Mouse (Mus musculus): Measurements from ENCODE around the gene Calb2.

Gene Calb2

DNA sequence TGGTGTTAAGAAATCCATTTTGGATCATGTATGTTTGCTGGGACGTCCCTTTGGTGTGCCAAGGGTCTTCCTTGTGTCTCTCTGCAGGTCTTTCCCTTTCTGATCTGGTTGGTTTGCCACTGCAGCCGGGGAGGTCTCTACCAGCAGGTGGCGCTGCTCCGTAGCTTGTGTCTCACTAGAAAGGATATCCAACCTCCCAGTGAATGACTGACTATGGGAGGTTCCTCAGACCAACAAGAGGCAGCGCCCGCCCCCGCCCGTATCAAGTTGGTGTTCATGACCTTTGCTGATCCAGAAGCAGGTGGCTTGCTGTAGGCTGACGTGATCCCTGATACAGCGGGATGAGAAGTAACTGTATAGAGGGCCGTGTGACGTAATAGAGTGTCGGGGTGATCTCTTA, 37.5 kb downstream of the Calb2 start:
- peak; percentile 66 to 74 for DNase-seq (ENCODE audit: low spot score in 2 of 2)

DNA sequence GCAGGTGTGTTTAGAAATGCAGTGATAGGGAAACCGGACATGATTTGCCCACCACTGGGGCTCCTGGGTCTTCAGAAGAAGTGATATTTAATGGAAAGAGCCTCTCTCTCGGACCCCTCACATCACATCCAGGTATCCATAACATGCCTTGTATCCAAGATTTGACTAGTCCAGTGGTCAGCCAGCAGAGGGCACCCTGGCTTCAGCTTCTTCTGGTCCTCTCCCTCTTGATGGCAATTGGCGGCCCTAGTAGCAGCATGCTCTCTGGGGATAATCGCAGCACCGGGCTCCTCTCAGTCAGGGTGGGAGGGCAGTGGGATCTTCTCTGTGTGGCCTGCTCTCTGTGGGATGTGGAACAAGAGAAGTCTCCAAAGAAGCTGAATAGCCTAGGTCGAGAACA, 48.3 kb downstream of the Calb2 start:
- no peak for DNase-seq (ENCODE audit: low spot score in 2 of 2)

DNA sequence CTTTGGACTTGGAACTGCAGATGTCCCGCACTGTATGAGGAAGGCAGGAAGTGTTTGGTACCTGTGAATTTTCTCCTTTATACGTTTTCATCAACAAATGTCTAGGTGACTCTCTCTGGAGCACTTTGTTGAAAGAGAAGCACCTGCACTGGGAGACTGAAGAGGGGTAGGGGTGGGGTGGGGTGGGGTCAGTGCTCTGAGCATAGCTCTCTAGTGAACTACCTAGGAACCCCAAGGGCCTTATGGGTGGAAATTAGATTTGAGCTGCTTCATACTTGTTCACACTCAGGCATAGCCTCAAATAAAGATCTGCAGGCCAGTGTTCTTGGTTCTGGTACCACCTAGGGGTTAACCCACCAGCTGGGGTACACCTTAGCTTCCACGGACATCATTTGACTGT, 65.4 kb downstream of the Calb2 start, which contains the start of gene Gm17720:
Gene Gm17720, minus strand, starts transcription at position 101 of the 400 bp plus-strand sequence.
- DNase-seq (ENCODE audit: low spot score in 2 of 2) = no peak

DNA sequence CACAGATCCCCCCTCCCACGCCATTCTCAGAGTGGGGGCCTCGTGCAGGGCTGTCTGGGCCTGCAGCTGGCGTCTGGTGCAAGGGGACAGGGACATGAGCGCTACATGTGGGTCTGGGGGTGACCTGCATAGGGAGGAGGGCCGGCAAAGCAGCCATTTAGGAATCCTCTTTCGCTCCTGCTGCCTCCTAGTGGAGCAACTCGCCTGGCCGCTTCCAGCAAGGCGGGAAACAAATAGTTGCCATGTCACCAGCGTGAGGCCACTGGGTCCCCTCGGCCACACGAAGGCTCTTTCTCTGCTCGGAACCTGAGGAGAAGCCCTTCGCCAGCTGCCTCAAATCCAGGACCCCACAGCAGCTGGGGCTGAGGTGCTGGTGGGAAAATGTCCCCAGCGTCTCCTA, 66.3 kb downstream of the Calb2 start:
- no peak for DNase-seq (ENCODE audit: low spot score in 2 of 2)

DNA sequence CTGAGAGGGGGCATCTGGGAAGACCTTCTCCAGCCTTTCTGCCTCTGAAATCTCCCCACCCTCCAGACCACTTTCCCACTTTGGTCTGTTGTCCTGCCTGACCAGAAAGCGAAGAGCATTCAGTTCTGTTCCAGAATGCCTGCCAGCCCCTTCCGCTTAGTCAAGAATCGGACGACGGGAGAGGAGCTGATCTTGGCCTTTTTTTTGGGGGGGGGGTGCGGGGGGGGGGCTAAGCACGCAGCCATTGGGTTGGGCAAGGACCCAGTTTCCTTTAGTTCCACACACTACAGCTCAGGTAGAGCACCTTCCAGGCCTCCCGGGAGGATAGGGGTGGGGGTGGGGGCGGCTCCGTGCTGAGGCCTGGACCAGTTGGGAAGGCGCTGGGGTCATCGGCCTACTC, 67.1 kb downstream of the Calb2 start, which contains the start of gene Gm21964:
Gene Gm21964, plus strand, starts transcription at position 301 of the 400 bp plus-strand sequence.
- no peak for DNase-seq (ENCODE audit: low spot score in 2 of 2)

DNA sequence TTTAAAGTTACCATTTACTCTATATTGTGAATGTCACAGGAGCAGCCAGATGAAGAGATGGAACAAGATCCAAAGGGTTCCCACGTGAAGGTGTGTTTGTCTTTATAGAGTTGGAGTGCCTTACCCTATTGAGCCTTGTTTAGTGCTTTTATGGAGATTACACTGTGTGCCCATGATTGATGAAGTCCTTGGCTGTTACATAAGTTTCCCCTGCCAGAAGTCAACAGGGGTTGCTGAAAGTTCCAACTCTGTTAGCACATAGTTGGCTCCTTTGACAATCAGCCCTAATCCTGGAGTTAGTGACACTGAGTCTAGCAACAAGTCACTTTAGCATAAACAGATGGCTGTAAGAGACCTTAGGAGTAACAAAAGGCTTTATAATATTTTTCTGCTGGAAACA, 76.1 kb downstream of the Calb2 start:
- no peak for DNase-seq (ENCODE audit: low spot score in 2 of 2)
